Mouse (Mus musculus): Measurements from ENCODE around the gene Arel1. TPM values are rescaled to one million over a fixed set of nuclear protein-coding genes. Genes with fewer than 3 reads are reported as not detected.

Gene Arel1
- 43.3 TPM for polyA plus RNA-seq (2015; fragmentation: Illumina TruSeq; extraction: RNeasy Lipid Tissue Mini Kit (QIAGEN cat#74804); ENCODE audit: insufficient read depth, low replicate concordance)

GRCm38 (mm10) chr12:84970428-84971096 lies at the start of gene Arel1, which contains the start of gene Fcf1:
Arel1 (minus strand) TSS chr12:84970900.
Fcf1 (plus strand) TSS chr12:84970897.

GRCm38 (mm10) chr12:84996083-84996496 lies 25.4 kb upstream of the Arel1 start, which contains the start of gene Ylpm1:
Ylpm1 (plus strand) TSS chr12:84996321.

GRCm38 (mm10) chr12:84876481-84877121 lies 94.1 kb downstream of the Arel1 start, which contains the start of gene Ltbp2:
Ltbp2 (minus strand) TSS chr12:84876532.

Other genes starting within 250 kb of the Arel1 start
- gene Npc2, start 197.7 kb downstream of the Arel1 start, polyA plus RNA-seq (2015; fragmentation: Illumina TruSeq; extraction: RNeasy Lipid Tissue Mini Kit (QIAGEN cat#74804); ENCODE audit: insufficient read depth, low replicate concordance), result 151 TPM
- gene Isca2, start 197.6 kb downstream of the Arel1 start, polyA plus RNA-seq (2015; fragmentation: Illumina TruSeq; extraction: RNeasy Lipid Tissue Mini Kit (QIAGEN cat#74804); ENCODE audit: insufficient read depth, low replicate concordance), result 81.7 TPM
- 6.2 TPM for gene Ltbp2, start 94.4 kb downstream of the Arel1 start, polyA plus RNA-seq (2015; fragmentation: Illumina TruSeq; extraction: RNeasy Lipid Tissue Mini Kit (QIAGEN cat#74804); ENCODE audit: insufficient read depth, low replicate concordance)
- 152 TPM for gene Fcf1, start within 50 bp of the Arel1 start, polyA plus RNA-seq (2015; fragmentation: Illumina TruSeq; extraction: RNeasy Lipid Tissue Mini Kit (QIAGEN cat#74804); ENCODE audit: insufficient read depth, low replicate concordance)
- gene Ylpm1, start 25.4 kb upstream of the Arel1 start, polyA plus RNA-seq (2015; fragmentation: Illumina TruSeq; extraction: RNeasy Lipid Tissue Mini Kit (QIAGEN cat#74804); ENCODE audit: insufficient read depth, low replicate concordance), result 76.5 TPM
- 3.4 TPM for gene Prox2, start 139.9 kb upstream of the Arel1 start, polyA plus RNA-seq (2015; fragmentation: Illumina TruSeq; extraction: RNeasy Lipid Tissue Mini Kit (QIAGEN cat#74804); ENCODE audit: insufficient read depth, low replicate concordance)
- gene Dlst, start 139.9 kb upstream of the Arel1 start, polyA plus RNA-seq (2015; fragmentation: Illumina TruSeq; extraction: RNeasy Lipid Tissue Mini Kit (QIAGEN cat#74804); ENCODE audit: insufficient read depth, low replicate concordance), result 173 TPM
- gene Rps6kl1, start 180.4 kb upstream of the Arel1 start, polyA plus RNA-seq (2015; fragmentation: Illumina TruSeq; extraction: RNeasy Lipid Tissue Mini Kit (QIAGEN cat#74804); ENCODE audit: insufficient read depth, low replicate concordance), result 0.26 TPM
- 0.91 TPM for gene Pgf, start 206.9 kb upstream of the Arel1 start, polyA plus RNA-seq (2015; fragmentation: Illumina TruSeq; extraction: RNeasy Lipid Tissue Mini Kit (QIAGEN cat#74804); ENCODE audit: insufficient read depth, low replicate concordance)
- 21.5 TPM for gene Eif2b2, start 248.6 kb upstream of the Arel1 start, polyA plus RNA-seq (2015; fragmentation: Illumina TruSeq; extraction: RNeasy Lipid Tissue Mini Kit (QIAGEN cat#74804); ENCODE audit: insufficient read depth, low replicate concordance)